Mouse (Mus musculus) small intestine, adult 10 weeks (tissue): Measurements from ENCODE around the gene Gm5134. TPM values are rescaled to one million over a fixed set of nuclear protein-coding genes. Genes with fewer than 3 reads are reported as not detected.

ENCODE experiments used
- polyA plus RNA-seq: library from polyadenylated mRNA; stranded (reverse); fragments of 350-450 nt; fragmentation: Illumina TruSeq; extraction: RNeasy Lipid Tissue Mini Kit (QIAGEN cat#74804); gene quantifications from one replicate; pipeline ENCODE4 v1.2.3, GENCODE M21; 2014; ENCODE audit warnings: low replicate concordance

Gene Gm5134
- polyA plus RNA-seq, result not detected

GRCm38 (mm10) chr10:75954381-75954811, at the start of gene Gm5134:
Gm5134 (plus strand) TSS chr10:75954514.

DNA sequence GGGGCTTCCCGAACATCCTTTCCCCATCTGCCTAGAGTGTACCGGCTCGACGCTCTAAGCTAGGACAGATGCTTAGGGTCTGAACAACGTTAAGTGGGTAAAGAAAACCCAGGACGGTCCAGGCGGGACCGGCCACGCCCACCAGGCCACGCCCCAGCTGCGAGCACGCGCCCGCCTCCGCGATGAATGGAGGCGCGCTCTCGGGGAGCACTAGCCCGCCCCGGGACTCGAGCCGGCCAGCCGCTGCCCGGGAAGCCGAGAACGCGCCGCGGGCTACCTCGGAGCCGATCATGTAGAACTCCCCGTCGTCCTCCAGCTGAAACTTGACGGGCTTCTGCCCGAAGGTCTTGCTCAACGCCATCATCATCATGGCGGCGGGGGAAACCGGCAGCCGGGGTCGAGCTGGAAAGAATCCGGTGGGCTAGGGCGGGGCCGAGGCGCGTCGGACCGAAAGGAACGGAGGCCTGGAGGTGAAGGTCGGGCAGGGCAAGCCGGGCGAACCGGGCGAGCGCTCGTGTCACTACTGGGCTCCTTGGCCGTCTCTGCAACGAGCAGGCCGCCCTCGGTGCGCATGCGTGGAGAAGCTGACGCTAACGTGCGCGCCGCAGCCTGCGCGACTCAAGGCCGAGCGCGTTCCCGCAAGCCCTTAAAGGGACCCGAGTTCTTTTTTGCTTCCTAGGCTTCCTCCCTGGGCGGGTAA, 33.1 kb upstream of the Gm5134 start, which contains the start of gene Smarcb1:
Gene Smarcb1, minus strand, starts transcription at position 592 of the 700 bp plus-strand sequence.

GRCm38 (mm10) chr10:75932891-75933290, 21.4 kb upstream of the Gm5134 start, which contains the start of gene Chchd10:
Chchd10 (plus strand) TSS chr10:75933130.

DNA sequence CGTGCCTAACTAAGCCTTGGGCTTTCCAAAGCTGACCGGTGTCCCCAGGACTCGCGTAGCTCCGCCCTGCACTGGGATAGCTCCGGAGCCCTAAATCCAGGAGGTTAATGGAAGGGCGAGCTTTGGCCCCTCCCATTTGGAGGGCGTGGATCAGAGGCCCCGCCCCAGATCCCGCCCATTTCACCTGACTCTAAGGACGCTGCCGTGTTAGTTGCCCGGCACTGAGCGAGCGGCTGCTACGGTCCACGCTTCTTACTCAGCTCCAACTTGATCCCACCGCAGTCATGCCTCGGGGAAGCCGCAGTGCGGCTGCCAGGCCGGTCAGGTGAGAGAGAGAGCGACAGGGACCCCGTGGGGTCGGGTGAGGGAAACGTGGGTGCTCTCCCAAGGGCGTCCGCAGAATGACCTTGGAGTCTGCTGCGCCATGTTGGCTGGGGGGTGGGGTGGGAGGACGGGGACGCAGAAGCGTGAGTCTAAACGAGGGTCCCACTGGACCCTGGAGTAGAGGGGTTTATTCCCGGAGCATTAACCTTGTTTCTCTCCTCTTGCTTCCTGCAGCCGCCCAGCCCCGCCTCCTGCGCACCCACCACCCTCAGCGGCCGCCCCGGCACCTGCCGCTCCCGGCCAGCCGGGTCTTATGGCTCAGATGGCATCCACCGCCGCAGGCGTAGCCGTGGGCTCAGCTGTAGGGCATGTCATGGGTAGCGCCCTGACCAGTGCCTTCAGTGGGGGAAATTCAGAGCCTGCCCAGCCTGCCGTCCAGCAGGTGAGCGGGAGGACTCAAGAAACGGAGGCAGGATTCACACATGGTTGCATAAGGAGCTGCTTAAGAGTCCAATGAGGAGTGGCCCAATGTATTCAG, 18.4 kb upstream of the Gm5134 start, which contains the start of gene Mmp11:
Gene Mmp11, minus strand, starts transcription at position 817 of the 862 bp plus-strand sequence.

GRCm38 (mm10) chr10:75940520-75940919, 13.8 kb upstream of the Gm5134 start, which contains the start of gene Gm867:
Gm867 (minus strand) TSS chr10:75940672.

DNA sequence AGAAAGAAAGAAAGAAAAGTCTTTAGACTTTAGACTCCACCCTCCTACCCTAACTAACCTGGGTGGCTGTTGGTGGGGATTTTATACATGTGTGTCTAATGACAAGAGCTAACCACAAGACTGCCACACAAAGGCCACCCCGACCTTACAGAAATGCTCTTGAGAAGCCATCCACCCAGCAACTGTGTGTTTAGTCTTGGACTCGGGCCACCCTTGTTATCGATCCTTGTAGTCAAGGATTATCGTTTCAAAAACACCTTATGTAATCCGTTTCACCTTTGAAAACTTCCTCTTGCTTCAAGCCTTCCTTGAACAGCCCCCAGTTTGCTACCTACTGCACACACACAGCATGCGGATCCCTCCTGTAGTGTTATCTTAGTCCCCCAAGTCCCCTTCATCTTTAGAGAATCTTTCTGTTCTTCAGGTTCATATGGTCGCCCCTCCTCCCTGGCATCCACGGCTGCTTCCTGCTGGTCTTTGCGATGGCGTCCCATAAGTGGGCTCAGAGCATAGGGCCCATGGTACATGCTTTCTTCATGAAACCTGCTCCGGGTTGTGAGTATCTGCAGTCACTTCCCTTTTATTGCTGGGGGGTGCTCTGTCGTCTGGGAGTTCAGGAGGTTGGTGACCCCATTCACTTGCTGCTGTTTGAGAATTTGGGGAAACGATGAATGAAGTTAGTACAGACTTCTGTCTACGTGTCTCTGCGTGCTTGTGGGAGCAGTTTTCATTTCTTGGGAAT, 11.4 kb upstream of the Gm5134 start, which contains the start of gene Vpreb3:
Gene Vpreb3, plus strand, starts transcription at position 322 of the 742 bp plus-strand sequence.

GRCm38 (mm10) chr10:76032402-76033118, 78.2 kb downstream of the Gm5134 start, which contains the start of gene Zfp280b:
Zfp280b (plus strand) TSS chr10:76032650.

Other genes with a start within 250 kb of the Gm5134 start
- 2.5 TPM for gene Cabin1, start 190.2 kb upstream of the Gm5134 start, polyA plus RNA-seq
- 2.4 TPM for gene Ddt, start 181.1 kb upstream of the Gm5134 start, polyA plus RNA-seq
- gene Gm20441, start 173.6 kb upstream of the Gm5134 start, polyA plus RNA-seq, result not detected
- gene Gstt3, start 173.1 kb upstream of the Gm5134 start, polyA plus RNA-seq, result 36.7 TPM
- 10.8 TPM for gene Gstt1, start 155.9 kb upstream of the Gm5134 start, polyA plus RNA-seq
- not detected for gene Gstt4, start 132.0 kb upstream of the Gm5134 start, polyA plus RNA-seq
- 5.7 TPM for gene Gstt2, start 117.1 kb upstream of the Gm5134 start, polyA plus RNA-seq
- not detected for gene Mif, start 94.3 kb upstream of the Gm5134 start, polyA plus RNA-seq
- gene Derl3, start 61.1 kb upstream of the Gm5134 start, polyA plus RNA-seq, result not detected
- gene Smarcb1, start 32.9 kb upstream of the Gm5134 start, polyA plus RNA-seq, result 7.2 TPM
- gene Chchd10, start 21.4 kb upstream of the Gm5134 start, polyA plus RNA-seq, result 23.9 TPM
- not detected for gene Mmp11, start 18.0 kb upstream of the Gm5134 start, polyA plus RNA-seq
- gene Gm867, start 13.8 kb upstream of the Gm5134 start, polyA plus RNA-seq, result not detected
- gene Vpreb3, start 11.5 kb upstream of the Gm5134 start, polyA plus RNA-seq, result not detected
- 10.7 TPM for gene Zfp280b, start 78.1 kb downstream of the Gm5134 start, polyA plus RNA-seq
- gene Slc5a4b, start 156.4 kb downstream of the Gm5134 start, polyA plus RNA-seq, result 44.6 TPM
- 40.7 TPM for gene Slc5a4a, start 192.9 kb downstream of the Gm5134 start, polyA plus RNA-seq